Mouse (Mus musculus): ENCODE results near the gene Kcnk1. TPM values are rescaled to one million over a fixed set of nuclear protein-coding genes. Genes with fewer than 3 reads are reported as not detected.

The Kcnk1 gene
- polyA plus RNA-seq, 1 experiment from 2014 or later: 19.8 TPM

DNA sequence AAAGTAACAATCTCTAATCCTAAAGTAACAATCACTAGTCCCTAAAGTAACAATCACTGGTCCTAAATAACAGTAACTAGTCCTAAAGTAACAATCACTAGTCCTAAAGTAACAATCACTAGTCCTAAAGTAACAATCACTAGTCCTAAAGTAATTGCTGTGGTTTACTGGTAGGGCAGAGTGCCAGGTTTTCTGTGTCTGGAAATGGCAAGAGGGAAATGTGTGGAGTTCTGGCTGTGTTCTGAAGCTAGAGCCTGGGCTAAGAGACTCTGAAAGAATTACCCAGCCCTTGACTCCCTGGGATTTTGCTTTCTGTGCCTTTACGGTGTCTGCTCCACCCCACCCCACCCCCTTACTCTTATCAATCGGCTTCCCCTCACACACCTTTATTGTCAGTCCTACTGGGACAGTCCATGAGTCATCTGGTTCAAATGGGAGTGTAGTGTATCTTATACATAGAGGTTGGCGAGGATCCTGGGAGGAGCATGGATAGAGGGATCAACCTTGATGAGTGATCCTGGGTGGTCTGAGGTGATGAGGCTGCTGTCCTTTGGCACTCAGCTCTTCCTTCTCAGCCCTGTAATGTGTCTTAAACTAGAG, 28.8 kb downstream of the Kcnk1 start:
- Histone ChIP-seq H3K27me3 (no peaks in the 10 kb centered on the region), H3K36me3 (no peaks in the 10 kb centered on the region), H3K9me3 (no peaks in the 10 kb centered on the region), H3K9ac (no peak overlapping the region), H3K4me3 (no peak overlapping the region), H3K4me2 (no peak overlapping the region), H3K4me1 (peaks cover 15% of the 10 kb centered on the region), H3K27ac (no peak overlapping the region)
- WGBS: 73% methylated on average over 3 of the region's 3 CpGs
- no peak for ATAC-seq (ENCODE audit: insufficient number of reproducible peaks, insufficient read depth, low FRiP score, low TSS enrichment, low read depth)

DNA sequence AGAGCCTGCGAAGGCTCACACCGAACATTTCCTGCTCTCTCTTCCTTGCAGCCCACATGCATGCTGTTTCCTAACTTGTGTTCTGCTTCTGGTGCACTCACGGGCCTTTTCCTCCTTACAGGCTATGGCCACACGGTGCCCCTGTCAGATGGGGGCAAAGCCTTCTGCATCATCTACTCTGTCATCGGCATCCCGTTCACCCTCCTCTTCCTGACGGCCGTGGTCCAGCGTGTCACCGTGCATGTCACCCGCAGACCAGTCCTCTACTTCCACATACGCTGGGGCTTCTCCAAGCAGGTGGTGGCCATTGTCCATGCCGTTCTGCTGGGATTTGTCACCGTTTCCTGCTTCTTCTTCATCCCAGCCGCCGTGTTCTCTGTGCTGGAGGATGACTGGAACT, 29.9 kb downstream of the Kcnk1 start:
- H3K4me3 ChIP-seq: no peak overlapping the region
- peaks cover 15% of the 10 kb centered on the region for H3K4me1 ChIP-seq
- no peaks in the 10 kb centered on the region for H3K27me3 ChIP-seq
- no peak overlapping the region for H3K27ac ChIP-seq
- no peaks in the 10 kb centered on the region for H3K36me3 ChIP-seq
- no peak overlapping the region for H3K9ac ChIP-seq
- no peaks in the 10 kb centered on the region for H3K9me3 ChIP-seq
- no peak overlapping the region for H3K4me2 ChIP-seq
- 90% methylated on average over 16 of the region's 16 CpGs for whole genome bisulfite sequencing
- ATAC-seq (ENCODE audit: insufficient number of reproducible peaks, insufficient read depth, low FRiP score, low TSS enrichment, low read depth): no peak

DNA sequence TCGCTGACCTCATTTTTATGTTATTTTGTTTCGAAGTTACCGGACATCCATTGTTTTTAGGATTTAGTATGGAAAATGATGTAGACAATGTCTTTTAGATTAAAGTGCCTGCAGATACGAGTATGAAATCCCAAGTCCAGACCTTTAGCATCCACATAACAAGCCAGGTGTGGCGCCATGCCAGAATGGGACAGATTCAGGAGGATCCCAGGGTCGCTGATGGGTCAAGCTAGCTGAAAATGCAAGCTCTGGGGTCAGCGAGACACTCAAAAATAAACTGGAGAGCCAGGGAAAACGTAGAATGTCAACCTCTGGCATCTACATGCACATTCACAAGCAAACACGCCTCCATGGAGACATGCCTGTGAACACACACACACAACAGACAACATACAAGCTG, 31.2 kb downstream of the Kcnk1 start:
- WGBS: 89% methylated on average over 9 of the region's 9 CpGs
- 0 out of 2 replicates have a peak overlapping the region, but pooled peaks have one; percentile 22 for H3K27ac ChIP-seq
- no peak for ATAC-seq (ENCODE audit: insufficient number of reproducible peaks, insufficient read depth, low FRiP score, low TSS enrichment, low read depth)

DNA sequence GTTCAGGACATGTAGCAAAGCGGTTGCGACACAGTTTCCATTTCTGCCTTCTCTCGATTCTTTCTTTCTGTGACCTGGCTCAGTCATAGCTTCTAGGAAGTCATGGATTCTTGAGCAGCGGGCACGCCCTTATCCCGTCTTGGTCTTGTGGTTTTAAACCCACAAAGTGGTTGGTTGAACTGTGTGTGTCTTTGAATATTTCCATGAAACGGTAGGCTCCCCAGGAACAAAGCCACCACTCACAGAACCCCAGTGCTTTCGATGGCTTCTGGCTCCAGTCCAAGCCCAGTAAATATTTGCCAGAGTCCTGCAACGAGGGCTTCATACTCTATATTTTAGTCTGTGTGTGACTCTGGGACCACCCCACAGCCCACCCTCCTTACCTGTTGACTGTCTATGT, 31.6 kb downstream of the Kcnk1 start:
- Histone ChIP-seq H3K27ac (0 out of 2 replicates have a peak overlapping the region, but pooled peaks have one; percentile 22), H3K4me1 (peaks cover 15% of the 10 kb centered on the region), H3K9ac (no peak overlapping the region), H3K4me2 (no peak overlapping the region), H3K9me3 (no peaks in the 10 kb centered on the region), H3K36me3 (no peaks in the 10 kb centered on the region), H3K4me3 (no peak overlapping the region), H3K27me3 (no peaks in the 10 kb centered on the region)
- WGBS: 59% methylated on average over 9 of the region's 9 CpGs
- no peak for ATAC-seq (ENCODE audit: insufficient number of reproducible peaks, insufficient read depth, low FRiP score, low TSS enrichment, low read depth)

More for the DNA sequence above, 31.2 kb downstream of the Kcnk1 start:
- H3K4me3 ChIP-seq: no peak overlapping the region
- no peaks in the 10 kb centered on the region for H3K27me3 ChIP-seq
- H3K4me2 ChIP-seq: no peak overlapping the region
- H3K9me3 ChIP-seq: no peaks in the 10 kb centered on the region
- peaks cover 15% of the 10 kb centered on the region for H3K4me1 ChIP-seq
- H3K36me3 ChIP-seq: no peaks in the 10 kb centered on the region
- H3K9ac ChIP-seq: no peak overlapping the region

DNA sequence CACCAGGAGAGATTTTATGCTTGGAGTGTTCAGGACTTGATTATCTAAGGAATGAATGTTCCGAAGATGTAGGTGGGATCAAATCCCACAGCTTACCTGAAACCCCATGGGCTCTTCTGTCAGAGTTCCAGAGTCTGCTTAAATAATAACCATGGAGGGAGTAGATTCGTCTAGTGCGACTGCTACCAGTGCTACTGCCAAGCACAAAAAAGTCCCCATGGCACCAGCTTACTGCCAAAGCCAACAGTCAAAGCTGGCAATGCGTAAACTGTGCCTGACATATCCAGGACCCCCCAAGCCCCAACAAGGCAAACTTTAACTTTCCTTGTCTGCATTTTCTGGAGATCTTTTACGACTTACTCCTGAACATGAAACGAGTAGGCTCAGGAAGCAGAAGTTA, 32.5 kb downstream of the Kcnk1 start:
- H3K36me3 ChIP-seq: no peaks in the 10 kb centered on the region
- peak overlapping the region; percentile 44; the same call in 1 of the 2 replicates for H3K27ac ChIP-seq
- no peak for ATAC-seq (ENCODE audit: insufficient number of reproducible peaks, insufficient read depth, low FRiP score, low TSS enrichment, low read depth)
- H3K27me3 ChIP-seq: no peaks in the 10 kb centered on the region
- H3K4me3 ChIP-seq: no peak overlapping the region
- 77% methylated on average over 6 of the region's 6 CpGs for WGBS
- no peaks in the 10 kb centered on the region for H3K9me3 ChIP-seq
- no peak overlapping the region for H3K9ac ChIP-seq
- H3K4me1 ChIP-seq: peaks cover 15% of the 10 kb centered on the region
- H3K4me2 ChIP-seq: no peak overlapping the region

DNA sequence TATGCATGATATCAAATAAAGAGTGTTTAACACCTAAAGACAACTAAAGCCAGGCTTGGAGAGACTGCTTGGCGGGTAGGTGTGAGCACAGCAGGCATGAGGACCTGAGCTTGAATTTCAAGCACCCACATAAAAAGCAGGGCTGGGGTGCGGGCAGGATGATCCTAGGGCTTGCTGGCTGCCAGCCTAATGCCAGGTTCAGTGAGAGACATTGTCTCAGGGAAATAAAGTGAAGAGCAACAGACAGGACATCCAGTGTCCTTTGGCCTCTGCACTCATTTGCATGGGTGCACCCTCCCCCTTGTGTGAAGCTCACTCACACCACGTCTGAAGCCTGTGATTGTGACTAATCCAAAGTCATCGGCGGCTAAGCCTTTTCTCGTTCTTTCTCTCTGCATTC, 34.0 kb downstream of the Kcnk1 start:
- Histone ChIP-seq H3K4me1 (peaks cover 25% of the 10 kb centered on the region), H3K27ac (no peak overlapping the region), H3K4me3 (no peak overlapping the region), H3K9me3 (no peaks in the 10 kb centered on the region), H3K36me3 (no peaks in the 10 kb centered on the region), H3K27me3 (no peaks in the 10 kb centered on the region), H3K9ac (0 out of 2 replicates have a peak overlapping the region, but pooled peaks have one; percentile 44), H3K4me2 (no peak overlapping the region)
- no peak for ATAC-seq (ENCODE audit: insufficient number of reproducible peaks, insufficient read depth, low FRiP score, low TSS enrichment, low read depth)
- 76% methylated on average over 6 of the region's 6 CpGs for WGBS

DNA sequence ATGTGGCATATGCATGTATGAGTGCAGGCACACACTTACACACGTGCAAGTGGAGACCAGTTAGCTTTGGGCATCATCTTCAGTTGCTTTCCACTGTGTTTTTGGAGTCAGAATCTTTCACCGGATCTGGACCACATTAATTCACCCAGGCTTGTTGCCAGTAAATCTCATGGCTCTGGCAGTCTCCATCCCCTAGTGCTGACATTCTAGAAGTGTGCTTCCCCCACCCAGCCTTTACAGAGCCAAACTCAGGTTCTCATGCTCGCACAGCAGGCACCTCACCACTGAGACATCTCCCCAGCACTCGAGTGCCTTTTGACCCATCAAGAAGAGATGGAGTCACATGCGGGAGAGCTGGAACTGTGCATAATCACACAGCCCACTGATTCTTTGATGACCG, 37.8 kb downstream of the Kcnk1 start:
- WGBS: 62% methylated on average over 6 of the region's 6 CpGs
- no peak overlapping the region for H3K4me3 ChIP-seq
- H3K4me1 ChIP-seq: peaks cover 11% of the 10 kb centered on the region; the same call in 1 of the 2 replicates
- no peaks in the 10 kb centered on the region for H3K27me3 ChIP-seq
- H3K9me3 ChIP-seq: no peaks in the 10 kb centered on the region
- H3K27ac ChIP-seq: 0 out of 2 replicates have a peak overlapping the region, but pooled peaks have one; percentile 11
- ATAC-seq (ENCODE audit: insufficient number of reproducible peaks, insufficient read depth, low FRiP score, low TSS enrichment, low read depth): no peak
- no peak overlapping the region for H3K4me2 ChIP-seq
- H3K36me3 ChIP-seq: no peaks in the 10 kb centered on the region
- H3K9ac ChIP-seq: no peak overlapping the region

DNA sequence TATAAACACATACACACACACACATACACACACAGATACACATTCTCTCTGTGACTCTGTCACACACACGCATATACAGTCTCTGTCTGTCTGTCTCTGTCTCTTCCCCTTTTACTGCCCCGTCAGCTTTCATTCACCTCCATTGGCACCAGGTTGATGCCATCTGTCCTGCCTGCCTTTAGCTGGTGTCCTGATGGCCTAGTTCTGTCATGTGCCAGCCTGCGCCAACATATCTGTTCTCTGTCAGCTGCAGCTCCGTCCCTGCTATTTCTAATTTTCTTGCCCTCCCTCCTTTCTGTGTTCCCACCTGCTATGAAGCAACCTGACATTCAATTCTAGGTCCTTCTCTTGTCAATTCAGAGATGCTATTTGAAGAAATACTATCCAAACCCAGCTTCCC, 40.1 kb downstream of the Kcnk1 start:
- H3K36me3 ChIP-seq: no peaks in the 10 kb centered on the region
- no peak overlapping the region for H3K27ac ChIP-seq
- no peak overlapping the region for H3K9ac ChIP-seq
- H3K4me1 ChIP-seq: peaks cover 11% of the 10 kb centered on the region; the same call in 1 of the 2 replicates
- no peak overlapping the region for H3K4me2 ChIP-seq
- H3K4me3 ChIP-seq: no peak overlapping the region
- ATAC-seq (ENCODE audit: insufficient number of reproducible peaks, insufficient read depth, low FRiP score, low TSS enrichment, low read depth): no peak
- H3K9me3 ChIP-seq: no peaks in the 10 kb centered on the region
- no peaks in the 10 kb centered on the region for H3K27me3 ChIP-seq
- 81% methylated on average over 4 of the region's 4 CpGs for WGBS

DNA sequence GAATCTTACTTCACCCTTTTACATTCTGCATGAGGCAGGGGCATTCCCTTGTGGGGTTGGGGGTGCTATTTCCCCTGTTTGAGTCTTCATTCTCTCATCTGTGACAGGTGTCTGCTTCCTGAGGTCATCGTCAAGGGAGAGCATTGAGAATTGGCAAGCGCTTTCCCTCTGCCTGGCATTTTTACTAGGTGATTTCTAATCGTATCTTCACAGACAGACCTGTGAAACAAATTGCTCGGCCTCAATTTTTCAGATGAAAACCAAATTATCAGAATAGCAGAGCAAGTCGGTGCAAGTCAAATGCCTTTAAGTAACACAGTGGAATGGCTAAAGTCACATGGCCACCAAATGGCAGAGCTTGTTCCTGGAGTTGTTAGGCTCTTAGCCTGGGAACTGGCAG, 41.4 kb downstream of the Kcnk1 start:
- no peak for ATAC-seq (ENCODE audit: insufficient number of reproducible peaks, insufficient read depth, low FRiP score, low TSS enrichment, low read depth)
- no peaks in the 10 kb centered on the region for H3K27me3 ChIP-seq
- H3K4me3 ChIP-seq: no peak overlapping the region
- H3K4me1 ChIP-seq: peaks cover 11% of the 10 kb centered on the region; the same call in 1 of the 2 replicates
- no peak overlapping the region for H3K9ac ChIP-seq
- no peaks in the 10 kb centered on the region for H3K9me3 ChIP-seq
- WGBS: 69% methylated on average over 5 of the region's 5 CpGs
- H3K36me3 ChIP-seq: no peaks in the 10 kb centered on the region
- no peak overlapping the region for H3K4me2 ChIP-seq
- no peak overlapping the region for H3K27ac ChIP-seq

DNA sequence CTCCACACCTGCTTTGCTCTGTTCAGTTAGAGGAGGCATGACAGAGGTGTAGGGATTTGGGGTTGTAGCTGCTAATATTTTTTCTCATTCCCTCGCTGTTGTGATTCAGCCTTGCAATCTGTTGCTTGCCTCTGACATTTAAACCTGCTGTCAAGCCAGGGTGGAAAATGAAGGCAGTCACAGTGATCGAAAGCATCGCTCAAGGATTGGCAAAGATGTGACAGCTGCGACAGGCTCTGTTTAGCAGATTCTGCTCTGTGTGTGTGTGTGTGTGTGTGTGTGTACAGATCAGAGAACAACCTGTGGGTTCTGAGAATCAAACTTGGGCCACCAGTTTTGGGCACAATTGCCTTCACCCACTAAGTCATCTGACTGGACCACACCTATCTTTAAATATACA, 50.8 kb downstream of the Kcnk1 start:
- Histone ChIP-seq H3K4me3 (no peak overlapping the region), H3K36me3 (no peaks in the 10 kb centered on the region), H3K9ac (no peak overlapping the region), H3K27me3 (no peaks in the 10 kb centered on the region), H3K27ac (no peak overlapping the region), H3K4me1 (no peaks in the 10 kb centered on the region), H3K9me3 (no peaks in the 10 kb centered on the region), H3K4me2 (no peak overlapping the region)
- 82% methylated on average over 4 of the region's 4 CpGs for WGBS
- ATAC-seq (ENCODE audit: insufficient number of reproducible peaks, insufficient read depth, low FRiP score, low TSS enrichment, low read depth): no peak

DNA sequence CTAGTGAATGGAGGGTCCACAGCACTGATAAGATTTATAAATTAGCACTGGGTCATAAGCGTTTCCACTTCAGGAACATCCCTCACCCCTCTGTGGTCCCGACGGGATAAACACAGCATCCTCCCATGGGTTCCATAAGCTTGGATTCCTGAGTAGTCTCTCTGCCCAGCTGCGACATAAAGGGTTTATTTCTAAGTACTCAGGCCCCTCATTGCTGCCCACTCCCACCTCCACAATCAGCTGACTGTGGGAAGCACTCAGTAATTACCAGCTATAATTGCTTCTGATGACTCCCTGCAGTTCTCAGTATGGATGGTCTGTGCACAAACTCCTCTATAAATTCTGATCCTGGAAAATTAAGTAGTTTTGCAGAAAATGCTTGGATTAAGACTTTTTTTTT, 58.9 kb downstream of the Kcnk1 start:
- WGBS: 76% methylated on average over 4 of the region's 4 CpGs
- H3K4me2 ChIP-seq: no peak overlapping the region
- no peak overlapping the region for H3K9ac ChIP-seq

DNA sequence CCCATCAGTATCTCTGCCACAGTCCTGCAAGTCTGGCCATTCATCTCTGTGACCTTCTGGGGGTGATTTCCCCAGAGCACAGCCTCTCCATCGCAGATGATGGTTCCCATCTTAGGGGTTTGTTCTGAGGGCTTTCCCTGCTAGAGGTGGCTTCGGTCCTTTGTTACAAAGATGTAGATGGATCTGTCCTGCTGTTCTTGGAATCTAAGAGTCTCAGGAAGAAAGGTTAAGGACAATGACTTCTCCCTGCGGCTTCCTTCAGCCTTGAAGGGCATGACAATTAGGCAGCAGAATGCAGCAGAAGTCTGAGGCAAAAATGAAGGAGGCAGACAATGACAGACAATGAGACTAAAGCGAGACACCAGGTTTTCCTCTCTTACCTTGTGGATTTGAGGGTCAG, 63.9 kb downstream of the Kcnk1 start:
- H3K27me3 ChIP-seq: no peaks in the 10 kb centered on the region
- H3K4me3 ChIP-seq: no peak overlapping the region
- no peak overlapping the region for H3K27ac ChIP-seq
- H3K9ac ChIP-seq: no peak overlapping the region
- H3K4me1 ChIP-seq: no peaks in the 10 kb centered on the region
- no peaks in the 10 kb centered on the region for H3K36me3 ChIP-seq
- no peak for ATAC-seq (ENCODE audit: insufficient number of reproducible peaks, insufficient read depth, low FRiP score, low TSS enrichment, low read depth)
- WGBS: 76% methylated on average over 4 of the region's 4 CpGs
- H3K4me2 ChIP-seq: no peak overlapping the region
- H3K9me3 ChIP-seq: no peaks in the 10 kb centered on the region

More for the DNA sequence above, 58.9 kb downstream of the Kcnk1 start:
- ATAC-seq (ENCODE audit: insufficient number of reproducible peaks, insufficient read depth, low FRiP score, low TSS enrichment, low read depth): no peak
- Histone ChIP-seq H3K9me3 (no peaks in the 10 kb centered on the region), H3K27ac (no peak overlapping the region), H3K36me3 (no peaks in the 10 kb centered on the region), H3K4me3 (no peak overlapping the region), H3K27me3 (no peaks in the 10 kb centered on the region), H3K4me1 (no peaks in the 10 kb centered on the region)

All from embryonic facial prominence, embryonic 13.5 days (tissue).